Mouse (Mus musculus): ENCODE data around the gene Notch4. TPM values are rescaled to one million over a fixed set of nuclear protein-coding genes. Genes with fewer than 3 reads are reported as not detected.

The Notch4 gene
- polyA plus RNA-seq, 1 experiment from 2014 or later = 6.1 TPM

DNA sequence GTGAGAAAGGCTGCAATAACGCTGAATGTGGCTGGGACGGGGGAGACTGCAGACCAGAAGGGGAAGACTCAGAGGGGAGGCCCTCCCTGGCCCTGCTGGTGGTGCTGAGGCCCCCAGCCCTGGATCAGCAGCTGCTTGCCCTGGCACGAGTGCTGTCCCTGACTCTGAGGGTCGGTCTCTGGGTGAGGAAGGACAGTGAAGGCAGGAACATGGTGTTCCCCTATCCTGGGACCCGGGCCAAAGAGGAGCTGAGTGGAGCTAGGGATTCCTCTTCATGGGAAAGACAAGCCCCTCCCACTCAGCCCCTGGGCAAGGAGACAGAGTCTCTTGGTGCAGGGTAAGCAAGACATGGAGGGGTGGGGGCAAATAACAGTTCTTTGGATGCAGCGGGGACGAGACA, 19.3 kb downstream of the Notch4 start:
- Histone ChIP-seq H3K27ac (ENCODE audit: low read depth, low read length) (no peak overlapping the region), H3K4me2 (ENCODE audit: low read length) (no peak overlapping the region), H3K4me1 (ENCODE audit: control insufficient read depth, insufficient read depth, low read depth, low read length) (peaks cover 15% of the 10 kb centered on the region), H3K36me3 (ENCODE audit: control insufficient read depth, insufficient read depth, low read length) (no peaks in the 10 kb centered on the region), H3K4me3 (ENCODE audit: low read length) (no peak overlapping the region), H3K27me3 (replicated peaks; ENCODE audit: control insufficient read depth, insufficient read depth, low read length) (no peaks in the 10 kb centered on the region), H3K9ac (ENCODE audit: low read depth, low read length) (no peak overlapping the region), H3K9me3 (ENCODE audit: control insufficient read depth, low read length) (no peaks in the 10 kb centered on the region)
- no peak for ATAC-seq
- WGBS = 60% methylated on average over 7 of the region's 7 CpGs

GRCm38 (mm10) chr17:34583819-34584218, 19.8 kb downstream of the Notch4 start:
- 81% methylated on average over 7 of the region's 8 CpGs for WGBS
- no peaks in the 10 kb centered on the region for H3K9me3 ChIP-seq (ENCODE audit: control insufficient read depth, low read length)
- H3K4me2 ChIP-seq (ENCODE audit: low read length) = no peak overlapping the region
- H3K27ac ChIP-seq (ENCODE audit: low read depth, low read length) = no peak overlapping the region
- no peak overlapping the region for H3K9ac ChIP-seq (ENCODE audit: low read depth, low read length)
- no peak overlapping the region for H3K4me3 ChIP-seq (ENCODE audit: low read length)
- H3K27me3 ChIP-seq (replicated peaks; ENCODE audit: control insufficient read depth, insufficient read depth, low read length) = no peaks in the 10 kb centered on the region
- ATAC-seq = no peak
- no peaks in the 10 kb centered on the region for H3K36me3 ChIP-seq (ENCODE audit: control insufficient read depth, insufficient read depth, low read length)
- H3K4me1 ChIP-seq (ENCODE audit: control insufficient read depth, insufficient read depth, low read depth, low read length) = peaks cover 15% of the 10 kb centered on the region

DNA sequence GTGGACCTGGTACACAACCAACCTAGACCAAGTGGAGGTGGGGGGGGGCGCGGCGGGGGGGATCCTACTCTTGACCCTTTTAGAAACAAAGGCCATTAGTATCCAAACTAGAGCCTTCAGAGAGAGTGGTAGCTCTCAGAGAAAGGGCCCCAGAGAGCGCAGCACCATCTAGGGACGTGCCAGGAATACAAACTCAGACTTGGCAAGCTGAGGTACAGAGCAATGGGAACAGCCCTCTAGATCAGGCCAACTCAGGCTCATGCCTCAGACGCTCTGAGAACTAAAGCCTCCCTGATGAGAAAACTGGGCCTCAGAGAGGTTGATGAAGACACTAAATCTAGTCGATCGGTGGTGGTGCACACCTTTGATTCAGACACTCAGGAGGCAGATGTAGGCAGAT, 21.1 kb downstream of the Notch4 start:
- Histone ChIP-seq H3K9ac (ENCODE audit: low read depth, low read length) (no peak overlapping the region), H3K4me1 (ENCODE audit: control insufficient read depth, insufficient read depth, low read depth, low read length) (peaks cover 15% of the 10 kb centered on the region), H3K36me3 (ENCODE audit: control insufficient read depth, insufficient read depth, low read length) (no peaks in the 10 kb centered on the region), H3K27me3 (replicated peaks; ENCODE audit: control insufficient read depth, insufficient read depth, low read length) (no peaks in the 10 kb centered on the region), H3K27ac (ENCODE audit: low read depth, low read length) (0 out of 2 replicates have a peak overlapping the region, but pooled peaks have one; percentile 39), H3K4me3 (ENCODE audit: low read length) (no peak overlapping the region), H3K4me2 (ENCODE audit: low read length) (no peak overlapping the region), H3K9me3 (ENCODE audit: control insufficient read depth, low read length) (no peaks in the 10 kb centered on the region)
- ATAC-seq = no peak
- 82% methylated on average over 8 of the region's 8 CpGs for WGBS

DNA sequence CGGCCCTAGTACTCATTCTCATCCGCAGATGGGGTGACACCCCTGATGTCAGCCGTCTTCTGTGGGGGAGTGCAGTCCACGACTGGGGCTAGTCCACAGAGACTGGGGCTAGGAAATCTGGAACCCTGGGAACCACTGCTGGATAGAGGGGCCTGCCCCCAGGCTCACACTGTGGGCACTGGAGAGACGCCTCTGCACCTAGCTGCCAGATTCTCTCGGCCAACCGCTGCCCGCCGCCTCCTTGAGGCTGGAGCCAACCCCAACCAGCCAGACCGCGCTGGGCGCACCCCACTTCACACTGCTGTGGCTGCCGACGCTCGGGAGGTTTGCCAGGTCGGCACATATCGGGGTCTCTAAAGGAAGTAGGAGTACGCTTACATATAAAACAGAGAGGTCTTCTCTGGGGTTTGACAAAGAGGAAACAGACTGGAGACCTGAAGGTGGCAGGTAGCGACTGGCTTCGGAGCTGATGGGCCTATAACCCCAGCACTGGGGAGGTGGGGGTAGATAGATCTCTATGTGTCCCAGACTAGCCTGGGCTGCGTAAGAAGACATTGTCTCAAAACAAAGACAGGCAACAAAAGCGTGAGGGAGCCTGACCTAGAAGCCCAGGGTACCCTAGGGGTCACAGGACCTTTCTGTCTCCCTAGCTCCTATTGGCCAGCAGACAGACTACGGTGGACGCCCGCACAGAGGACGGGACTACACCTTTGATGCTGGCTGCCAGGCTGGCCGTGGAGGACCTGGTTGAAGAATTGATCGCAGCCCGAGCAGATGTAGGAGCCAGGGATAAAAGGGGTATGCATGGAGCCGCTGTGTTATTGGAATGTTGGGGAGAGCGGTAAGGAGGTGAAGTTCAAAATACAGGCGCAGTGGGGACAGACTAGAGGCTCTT, 22.1 kb downstream of the Notch4 start:
- Histone ChIP-seq H3K36me3 (ENCODE audit: control insufficient read depth, insufficient read depth, low read length) (no peaks in the 10 kb centered on the region), H3K4me3 (ENCODE audit: low read length) (peak overlapping the region; percentile 70), H3K9ac (ENCODE audit: low read depth, low read length) (peak overlapping the region; percentile 81), H3K27me3 (replicated peaks; ENCODE audit: control insufficient read depth, insufficient read depth, low read length) (no peaks in the 10 kb centered on the region), H3K9me3 (ENCODE audit: control insufficient read depth, low read length) (no peaks in the 10 kb centered on the region), H3K27ac (ENCODE audit: low read depth, low read length) (peak overlapping the region; percentile 99), H3K4me2 (ENCODE audit: low read length) (peak overlapping the region; percentile 69), H3K4me1 (ENCODE audit: control insufficient read depth, insufficient read depth, low read depth, low read length) (peaks cover 22% of the 10 kb centered on the region)
- WGBS = 15% methylated on average over 32 of the region's 32 CpGs
- ATAC-seq = peak; percentile 13

DNA sequence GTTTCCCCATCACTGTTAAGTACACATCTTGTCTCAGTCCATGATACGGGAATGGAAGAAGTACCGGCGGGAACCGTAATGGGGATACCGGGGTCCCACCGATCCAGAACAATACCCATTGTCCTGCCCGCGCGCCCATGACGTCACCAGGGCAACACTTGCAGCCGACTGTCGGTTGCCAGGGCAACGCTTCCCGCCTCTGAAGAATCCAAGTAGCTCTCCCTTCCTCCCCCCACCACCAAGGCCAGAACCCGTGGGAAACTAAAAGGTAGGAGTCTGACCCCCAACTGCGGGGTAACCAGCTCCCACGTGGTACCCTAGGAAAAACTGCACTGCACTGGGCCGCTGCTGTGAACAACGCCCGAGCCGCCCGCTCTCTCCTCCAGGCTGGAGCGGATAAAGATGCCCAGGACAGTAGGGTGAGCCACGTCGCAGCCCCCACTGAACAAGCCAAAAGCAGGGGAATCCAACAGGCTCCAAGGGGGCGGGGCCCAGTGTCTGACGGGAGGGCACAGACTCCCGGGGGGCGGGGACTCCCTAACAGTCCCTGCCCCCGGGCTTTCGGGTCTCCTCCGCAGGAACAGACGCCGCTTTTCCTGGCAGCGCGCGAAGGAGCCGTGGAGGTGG, 22.8 kb downstream of the Notch4 start:
- Histone ChIP-seq H3K27ac (ENCODE audit: low read depth, low read length) (peak overlapping the region; percentile 99), H3K36me3 (ENCODE audit: control insufficient read depth, insufficient read depth, low read length) (no peaks in the 10 kb centered on the region), H3K4me2 (ENCODE audit: low read length) (peak overlapping the region; percentile 69), H3K9ac (ENCODE audit: low read depth, low read length) (peak overlapping the region; percentile 81), H3K27me3 (replicated peaks; ENCODE audit: control insufficient read depth, insufficient read depth, low read length) (no peaks in the 10 kb centered on the region), H3K4me1 (ENCODE audit: control insufficient read depth, insufficient read depth, low read depth, low read length) (peaks cover 27% of the 10 kb centered on the region), H3K4me3 (ENCODE audit: low read length) (peak overlapping the region; percentile 70), H3K9me3 (ENCODE audit: control insufficient read depth, low read length) (no peaks in the 10 kb centered on the region)
- 0% methylated on average over 36 of the region's 38 CpGs for WGBS
- peak; percentile 84 for ATAC-seq

- WGBS = under 1% methylated on average over 41 of the region's 50 CpGs
- Histone ChIP-seq H3K4me1 (ENCODE audit: control insufficient read depth, insufficient read depth, low read depth, low read length) (peaks cover 27% of the 10 kb centered on the region), H3K27me3 (replicated peaks; ENCODE audit: control insufficient read depth, insufficient read depth, low read length) (no peaks in the 10 kb centered on the region), H3K9ac (ENCODE audit: low read depth, low read length) (peak overlapping the region; percentile 81), H3K4me2 (ENCODE audit: low read length) (peak overlapping the region; percentile 69), H3K9me3 (ENCODE audit: control insufficient read depth, low read length) (no peaks in the 10 kb centered on the region), H3K27ac (ENCODE audit: low read depth, low read length) (peak overlapping the region; percentile 99), H3K36me3 (ENCODE audit: control insufficient read depth, insufficient read depth, low read length) (no peaks in the 10 kb centered on the region), H3K4me3 (ENCODE audit: low read length) (peak overlapping the region; percentile 70)
- peak; percentile 85 for ATAC-seq
Measured at GRCm38 (mm10) chr17:34587423-34587811, 23.3 kb downstream of the Notch4 start.

DNA sequence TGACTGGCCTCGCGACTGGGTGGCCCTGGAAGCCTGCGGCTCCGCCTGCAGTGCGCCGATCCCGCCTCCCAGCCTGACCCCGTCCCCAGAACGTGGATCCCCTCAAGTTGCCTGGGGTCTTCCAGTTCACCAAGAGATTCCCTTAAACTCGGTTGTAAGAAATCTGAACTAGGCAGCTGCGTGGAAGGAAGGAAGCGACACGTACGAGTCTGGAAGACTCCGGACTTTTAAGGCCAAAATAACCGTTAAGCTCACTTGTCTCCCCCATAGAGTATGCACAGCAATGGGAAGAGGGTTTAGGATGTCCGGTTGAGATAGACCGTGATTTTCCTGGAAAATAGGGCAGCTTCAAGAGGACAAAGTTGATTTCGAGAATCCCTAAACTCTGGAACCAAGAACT, 23.7 kb downstream of the Notch4 start:
- Histone ChIP-seq H3K4me3 (ENCODE audit: low read length) (peak overlapping the region; percentile 70), H3K27ac (ENCODE audit: low read depth, low read length) (peak overlapping the region; percentile 99), H3K27me3 (replicated peaks; ENCODE audit: control insufficient read depth, insufficient read depth, low read length) (no peaks in the 10 kb centered on the region), H3K4me1 (ENCODE audit: control insufficient read depth, insufficient read depth, low read depth, low read length) (peaks cover 27% of the 10 kb centered on the region), H3K36me3 (ENCODE audit: control insufficient read depth, insufficient read depth, low read length) (no peaks in the 10 kb centered on the region), H3K4me2 (ENCODE audit: low read length) (peak overlapping the region; percentile 69), H3K9me3 (ENCODE audit: control insufficient read depth, low read length) (no peaks in the 10 kb centered on the region), H3K9ac (ENCODE audit: low read depth, low read length) (peak overlapping the region; percentile 81)
- no peak for ATAC-seq
- 3% methylated on average over 19 of the region's 19 CpGs for WGBS

GRCm38 (mm10) chr17:34588767-34589166, 24.7 kb downstream of the Notch4 start:
- H3K27ac ChIP-seq (ENCODE audit: low read depth, low read length) = no peak overlapping the region
- H3K4me1 ChIP-seq (ENCODE audit: control insufficient read depth, insufficient read depth, low read depth, low read length) = peaks cover 31% of the 10 kb centered on the region
- no peaks in the 10 kb centered on the region for H3K27me3 ChIP-seq (replicated peaks; ENCODE audit: control insufficient read depth, insufficient read depth, low read length)
- H3K4me3 ChIP-seq (ENCODE audit: low read length) = no peak overlapping the region
- ATAC-seq = no peak
- 59% methylated on average over 3 of the region's 3 CpGs for WGBS
- no peak overlapping the region for H3K9ac ChIP-seq (ENCODE audit: low read depth, low read length)
- H3K36me3 ChIP-seq (ENCODE audit: control insufficient read depth, insufficient read depth, low read length) = no peaks in the 10 kb centered on the region
- no peak overlapping the region for H3K4me2 ChIP-seq (ENCODE audit: low read length)
- H3K9me3 ChIP-seq (ENCODE audit: control insufficient read depth, low read length) = no peaks in the 10 kb centered on the region

- 44% methylated on average over 7 of the region's 7 CpGs for WGBS
- ATAC-seq = no peak
- Histone ChIP-seq H3K4me2 (ENCODE audit: low read length) (no peak overlapping the region), H3K27ac (ENCODE audit: low read depth, low read length) (no peak overlapping the region), H3K9ac (ENCODE audit: low read depth, low read length) (no peak overlapping the region), H3K36me3 (ENCODE audit: control insufficient read depth, insufficient read depth, low read length) (no peaks in the 10 kb centered on the region), H3K4me3 (ENCODE audit: low read length) (no peak overlapping the region), H3K9me3 (ENCODE audit: control insufficient read depth, low read length) (no peaks in the 10 kb centered on the region), H3K27me3 (replicated peaks; ENCODE audit: control insufficient read depth, insufficient read depth, low read length) (no peaks in the 10 kb centered on the region), H3K4me1 (ENCODE audit: control insufficient read depth, insufficient read depth, low read depth, low read length) (peaks cover 35% of the 10 kb centered on the region)
Measured at GRCm38 (mm10) chr17:34589206-34589605, 25.1 kb downstream of the Notch4 start.

All from hindbrain, embryonic 16.5 days (tissue).